ENCODE assay signal across 9 mouse cellular contexts in the genomic region with DNA sequence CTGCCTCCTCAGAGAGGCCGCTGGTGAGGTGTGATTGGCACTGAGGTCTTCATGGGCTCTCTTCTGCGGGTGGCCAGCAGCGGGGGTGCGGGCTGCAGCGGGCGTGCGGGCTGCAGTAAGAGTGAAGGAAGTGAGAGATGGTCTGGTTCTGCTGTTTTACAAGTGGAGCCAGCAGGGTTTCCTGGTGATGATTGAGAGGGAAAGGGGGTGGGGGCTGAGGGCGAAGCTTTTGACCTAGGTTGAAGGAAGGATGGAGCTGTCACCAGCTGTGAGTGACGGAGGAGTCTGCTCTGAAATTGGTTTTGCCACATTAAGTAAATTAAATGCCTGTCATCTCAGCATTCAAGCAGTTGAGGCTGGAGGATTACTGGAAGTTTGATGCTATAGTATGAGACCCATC. TPM values are rescaled to one million over a fixed set of nuclear protein-coding genes. Genes with fewer than 3 reads are reported as not detected.
DNase-seq lines count a peak whose midpoint lies in the region; ATAC-seq lines count a peak whose summit lies in the region.
"Had no signal": no experiment of that assay in that cellular context is flagged by ENCODE, and none has a peak within 500 bp of the region (broad histone marks: within the 10 kb centered on the region; RNA-seq: fewer than 3 reads in every experiment).

No protein-coding gene starts in this region.

- H3K4me3 ChIP-seq in kidney, embryonic 16.5 days (ENCODE audit: low read length), result no peak overlapping the region
- no peak overlapping the region for H3K4me3 ChIP-seq in limb, embryonic 13.5 days

- H3K27ac ChIP-seq in kidney, embryonic 16.5 days (ENCODE audit: low read length), result peak overlapping the region; percentile 72
- H3K27ac ChIP-seq in limb, embryonic 13.5 days, result peak overlapping the region; percentile 53; the same call in 1 of the 2 replicates

- no peak overlapping the region for H3K4me2 ChIP-seq in kidney, embryonic 16.5 days (replicated peaks; ENCODE audit: low read depth, low read length)
- H3K4me2 ChIP-seq in limb, embryonic 13.5 days (replicated peaks), result no peak overlapping the region

- no peak for ATAC-seq in kidney, embryonic 16.5 days (ENCODE audit: low FRiP score, low TSS enrichment)
- 0 out of 2 replicates have a peak, but pooled peaks have one; percentile 17 for ATAC-seq in common myeloid progenitor, adult 5-6 weeks (replicated peaks; ENCODE audit: low read depth, poor library complexity, severe bottlenecking)
- no peak for ATAC-seq in limb, embryonic 13.5 days (ENCODE audit: low FRiP score, low read depth)

- peaks cover 19% of the 10 kb centered on the region for H3K4me1 ChIP-seq in kidney, embryonic 16.5 days (ENCODE audit: insufficient read depth, low read length)
- peaks cover 22% of the 10 kb centered on the region for H3K4me1 ChIP-seq in limb, embryonic 13.5 days

- peak; percentile 90 for DNase-seq in heart, adult 11 months
- DNase-seq in heart, adult 8-10 months (ENCODE audit: low spot score), result no peak
- no peak for DNase-seq in kidney, postnatal 36 days
- DNase-seq in thymus, adult 18-20 months, result no peak
- DNase-seq in layer of hippocampus, postnatal 10 days (ENCODE audit: low spot score in 2 of 2), result no peak
- DNase-seq: cerebellum, postnatal 14 days had no signal

- no peaks in the 10 kb centered on the region for H3K27me3 ChIP-seq in kidney, embryonic 16.5 days (ENCODE audit: insufficient read depth, low read length)
- no peaks in the 10 kb centered on the region for H3K27me3 ChIP-seq in limb, embryonic 13.5 days

- WGBS in kidney, embryonic 16.5 days, result 60% methylated on average over 9 of the region's 9 CpGs
- 21% methylated on average over 9 of the region's 9 CpGs for WGBS in limb, embryonic 13.5 days

- H3K36me3 ChIP-seq in kidney, embryonic 16.5 days (ENCODE audit: insufficient read depth, low read length), result peaks cover 33% of the 10 kb centered on the region
- H3K36me3 ChIP-seq in limb, embryonic 13.5 days, result peaks cover 60% of the 10 kb centered on the region

- no peak overlapping the region for H3K9ac ChIP-seq in kidney, embryonic 16.5 days (replicated peaks; ENCODE audit: low read length)
- no peak overlapping the region for H3K9ac ChIP-seq in limb, embryonic 13.5 days

- H3K9me3 ChIP-seq in kidney, embryonic 16.5 days (ENCODE audit: low read length), result no peaks in the 10 kb centered on the region
- no peaks in the 10 kb centered on the region for H3K9me3 ChIP-seq in limb, embryonic 13.5 days

RNA-seq across cellular contexts. Expression of a gene that starts 7.8 kb away (rescaled TPM):
- total RNA-seq in heart, adult 8-10 months (2022), result 10 to 100 TPM; 33.4 to 44.4 (median 34.7) TPM
- 25.9 and 28.7 TPM in 2 replicates for polyA plus RNA-seq in kidney, embryonic 16.5 days (2015; fragmentation: Nextera tagmentation; extraction: Ambion mirVana)
- total RNA-seq in common myeloid progenitor, adult 5-6 weeks (2017), result 18.7 and 46.1 TPM in 2 replicates
- polyA plus RNA-seq in limb, embryonic 13.5 days (2015; fragmentation: Nextera tagmentation; extraction: Ambion mirVana), result 11.8 and 15.5 TPM in 2 replicates
- total RNA-seq in layer of hippocampus, postnatal 10 days (2021), result 10 to 100 TPM; 79.3 to 86.2 TPM

RNA-seq across cellular contexts. Expression of a gene that starts 13.9 kb away (rescaled TPM):
- total RNA-seq in heart, adult 8-10 months (2022), result 10 to 100 TPM in 3 of 4 experiments, 1 to 10 TPM in 1; 10.0 to 16.0 (median 12.3) TPM
- polyA plus RNA-seq in kidney, embryonic 16.5 days (2015; fragmentation: Nextera tagmentation; extraction: Ambion mirVana), result 93.0 and 96.2 TPM in 2 replicates
- total RNA-seq in common myeloid progenitor, adult 5-6 weeks (2017), result 19.2 and 30.8 TPM in 2 replicates
- polyA plus RNA-seq in limb, embryonic 13.5 days (2015; fragmentation: Nextera tagmentation; extraction: Ambion mirVana), result 88.7 and 97.6 TPM in 2 replicates
- 10 to 100 TPM; 72.0 to 73.6 TPM for total RNA-seq in layer of hippocampus, postnatal 10 days (2021)

RNA-seq across cellular contexts. Expression of a gene that starts 14.8 kb away (rescaled TPM):
- 100 to 1,000 TPM in 1 of 4 experiments, 10 to 100 TPM in 3; 84.3 to 103 (median 91.3) TPM for total RNA-seq in heart, adult 8-10 months (2022)
- 132 and 150 TPM in 2 replicates for polyA plus RNA-seq in kidney, embryonic 16.5 days (2015; fragmentation: Nextera tagmentation; extraction: Ambion mirVana)
- total RNA-seq in common myeloid progenitor, adult 5-6 weeks (2017), result 221 and 258 TPM in 2 replicates
- 130 and 148 TPM in 2 replicates for polyA plus RNA-seq in limb, embryonic 13.5 days (2015; fragmentation: Nextera tagmentation; extraction: Ambion mirVana)
- 100 to 1,000 TPM; 190 to 194 TPM for total RNA-seq in layer of hippocampus, postnatal 10 days (2021)

RNA-seq across cellular contexts. Expression of a gene that starts 35.5 kb away (rescaled TPM):
- total RNA-seq in heart, adult 8-10 months (2022), result 1,000 to 10,000 TPM; 1,301 to 1,379 (median 1,330) TPM
- 36.2 and 38.3 TPM in 2 replicates for polyA plus RNA-seq in kidney, embryonic 16.5 days (2015; fragmentation: Nextera tagmentation; extraction: Ambion mirVana)
- 0.10 and 0.87 TPM in 2 replicates for total RNA-seq in common myeloid progenitor, adult 5-6 weeks (2017)
- polyA plus RNA-seq in limb, embryonic 13.5 days (2015; fragmentation: Nextera tagmentation; extraction: Ambion mirVana), result 13.2 and 14.4 TPM in 2 replicates
- total RNA-seq in layer of hippocampus, postnatal 10 days (2021), result 10 to 100 TPM; 16.2 to 17.4 TPM

RNA-seq across cellular contexts. Expression of a gene that starts 42.5 kb away (rescaled TPM):
- total RNA-seq in heart, adult 8-10 months (2022), result 10 to 100 TPM; 14.7 to 17.1 (median 15.4) TPM
- 0.80 and 1.5 TPM in 2 replicates for polyA plus RNA-seq in kidney, embryonic 16.5 days (2015; fragmentation: Nextera tagmentation; extraction: Ambion mirVana)
- total RNA-seq in common myeloid progenitor, adult 5-6 weeks (2017), result 2.6 and 2.9 TPM in 2 replicates
- 0.52 and 0.70 TPM in 2 replicates for polyA plus RNA-seq in limb, embryonic 13.5 days (2015; fragmentation: Nextera tagmentation; extraction: Ambion mirVana)
- total RNA-seq in layer of hippocampus, postnatal 10 days (2021), result 1 to 10 TPM; 5.0 TPM
